Mouse (Mus musculus) MEL (cell line): ENCODE data around the gene Wwc2.

Source experiments
- CTCF ChIP-seq, 3 experiments: IDR thresholded peaks in 2 of 3; conservative IDR thresholded peaks in 1 of 3; 2 replicates each; pipeline ENCODE4 v1.5.1; 2011 to 2012; ENCODE audit warnings: low read length in 3 of 3, low read depth in 2 of 3, mild to moderate bottlenecking in 2 of 3, improper control_type of control experiment in 1 of 3, inconsistent platforms in 1 of 3, mixed read lengths in 1 of 3, moderate library complexity in 1 of 3; ENCODE audit not compliant: control insufficient read depth in 1 of 3, insufficient read depth in 1 of 3, poor library complexity in 1 of 3, severe bottlenecking in 1 of 3
- EP300 ChIP-seq, 2 experiments: IDR thresholded peaks; 2 replicates each; pipeline ENCODE4 v1.6.1; 2011; ENCODE audit warnings: improper control_type of control experiment in 2 of 2, low read length in 2 of 2, low read depth in 1 of 2, mild to moderate bottlenecking in 1 of 2
- KAT2A ChIP-seq: conservative IDR thresholded peaks from 2 replicates; pipeline ENCODE4 v1.6.1; 2012; ENCODE audit warnings: low read depth, low read length, improper control_type of control experiment, inconsistent platforms
- MYC ChIP-seq: IDR thresholded peaks from 2 replicates; pipeline ENCODE4 v1.6.1; 2011; ENCODE audit warnings: low read depth, mild to moderate bottlenecking, low read length, improper control_type of control experiment, moderate library complexity
- POLR2A ChIP-seq, 2 experiments: IDR thresholded peaks; 2 replicates each; pipeline ENCODE4 v1.6.1; 2011 to 2012; ENCODE audit warnings: low read length in 2 of 2, mild to moderate bottlenecking in 2 of 2, control low read depth in 1 of 2, improper control_type of control experiment in 1 of 2, low read depth in 1 of 2, moderate library complexity in 1 of 2; ENCODE audit not compliant: control insufficient read depth in 1 of 2, insufficient read depth in 1 of 2, poor library complexity in 1 of 2
- SIN3A ChIP-seq: IDR thresholded peaks from 2 replicates; pipeline ENCODE4 v1.6.1; 2012; ENCODE audit warnings: low read length, improper control_type of control experiment, inconsistent platforms
- TCF12 ChIP-seq: IDR thresholded peaks from 2 replicates; pipeline ENCODE4 v1.6.1; 2014; ENCODE audit warnings: low read depth, mild to moderate bottlenecking, inconsistent platforms, low read length, improper control_type of control experiment, moderate library complexity
- ZMIZ1 ChIP-seq: IDR thresholded peaks from 2 replicates; pipeline ENCODE4 v1.6.1; 2012; ENCODE audit warnings: low read depth, mild to moderate bottlenecking, inconsistent platforms, low read length, improper control_type of control experiment, moderate library complexity
- ZNF384 ChIP-seq: IDR thresholded peaks from 2 replicates; pipeline ENCODE4 v1.6.1; 2012; ENCODE audit warnings: low read depth, mild to moderate bottlenecking, inconsistent platforms, low read length, improper control_type of control experiment

DNA sequence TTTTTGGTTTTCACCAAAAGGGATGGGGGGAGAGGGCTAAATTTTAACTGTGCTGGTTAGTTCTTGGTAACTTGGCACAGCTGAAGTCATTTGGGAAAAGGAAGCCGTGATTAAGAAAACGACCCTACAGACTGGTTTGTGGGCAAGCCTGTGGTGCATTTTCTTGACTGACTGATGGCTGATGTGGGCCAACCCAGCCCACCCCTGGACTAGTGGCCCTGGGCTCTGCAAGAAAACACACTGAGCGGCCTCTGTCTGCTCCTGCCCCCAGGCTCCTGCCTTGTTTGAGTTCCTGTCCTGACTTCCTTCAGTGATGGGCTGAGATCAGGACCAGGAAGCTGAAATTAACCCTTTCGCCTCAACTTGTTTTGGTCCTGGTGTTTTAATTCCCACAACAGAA, 68.7 kb downstream of the Wwc2 start:
- TF ChIP-seq CTCF (IDR thresholded peaks at IDR 0.05 in 2 of 3, conservative IDR thresholded peaks at IDR 0.05 in 1 of 3; ENCODE audit: control insufficient read depth in 1 of 3, insufficient read depth in 1 of 3, low read depth in 2 of 3, low read length in 3 of 3, poor library complexity in 1 of 3, severe bottlenecking in 1 of 3) (no peak), POLR2A (IDR thresholded peaks at IDR 0.05; ENCODE audit: control insufficient read depth in 1 of 2, insufficient read depth in 1 of 2, low read depth in 1 of 2, low read length in 2 of 2, poor library complexity in 1 of 2) (no peak), KAT2A (no peak), EP300 (IDR thresholded peaks at IDR 0.05; ENCODE audit: low read depth in 1 of 2, low read length in 2 of 2) (no peak), TCF12 (no peak), SIN3A (no peak), ZMIZ1 (no peak), MYC (no peak), ZNF384 (no peak)
